Mouse (Mus musculus) NIH3T3 (cell line): ENCODE data around the gene Kif26a.
A peak's percentile ranks its signal among the peaks of the same experiment; 100 is the strongest.

ENCODE experiments used
- DNase-seq: peaks from one replicate; pipeline ENCODE4 v3.0.0-alpha.2; 2012; ENCODE audit warnings: low read depth

The Kif26a gene

GRCm38 (mm10) chr12:112130161-112130860, 15.7 kb upstream of the Kif26a start:
- no peak for DNase-seq

- no peak for DNase-seq
Measured at GRCm38 (mm10) chr12:112130957-112131356, 15.1 kb upstream of the Kif26a start.

GRCm38 (mm10) chr12:112140231-112140630, 5.8 kb upstream of the Kif26a start:
- peak; percentile 60 for DNase-seq

- no peak for DNase-seq
Measured at GRCm38 (mm10) chr12:112140745-112141144, 5.3 kb upstream of the Kif26a start.

- DNase-seq = peak; percentile 81
Measured at GRCm38 (mm10) chr12:112141300-112141699, 4.7 kb upstream of the Kif26a start.

GRCm38 (mm10) chr12:112143116-112143832, 2.7 kb upstream of the Kif26a start:
- DNase-seq = no peak

GRCm38 (mm10) chr12:112143833-112144201, 2.2 kb upstream of the Kif26a start:
- DNase-seq = no peak

GRCm38 (mm10) chr12:112144377-112145115, 1.5 kb upstream of the Kif26a start:
- DNase-seq = no peak

GRCm38 (mm10) chr12:112145211-112145874, 665 bp upstream of the Kif26a start:
- peak; percentile 72 for DNase-seq

- DNase-seq = no peak
Measured at GRCm38 (mm10) chr12:112147365-112147764, 1.4 kb downstream of the Kif26a start.

GRCm38 (mm10) chr12:112150011-112150410, 4.0 kb downstream of the Kif26a start:
- DNase-seq = no peak

- DNase-seq = peak; percentile 21
Measured at GRCm38 (mm10) chr12:112151244-112151979, 5.4 kb downstream of the Kif26a start.

GRCm38 (mm10) chr12:112151980-112152362, 6.0 kb downstream of the Kif26a start:
- no peak for DNase-seq

- DNase-seq = no peak
Measured at GRCm38 (mm10) chr12:112153597-112153996, 7.6 kb downstream of the Kif26a start.

- DNase-seq = no peak
Measured at GRCm38 (mm10) chr12:112154476-112154875, 8.5 kb downstream of the Kif26a start.

- DNase-seq = no peak
Measured at GRCm38 (mm10) chr12:112155218-112156051, 9.4 kb downstream of the Kif26a start.

- DNase-seq = no peak
Measured at GRCm38 (mm10) chr12:112156804-112157203, 10.8 kb downstream of the Kif26a start.

GRCm38 (mm10) chr12:112158246-112158645, 12.2 kb downstream of the Kif26a start:
- DNase-seq = no peak

GRCm38 (mm10) chr12:112158784-112159183, 12.8 kb downstream of the Kif26a start:
- no peak for DNase-seq

GRCm38 (mm10) chr12:112163981-112164839, 18.2 kb downstream of the Kif26a start:
- no peak for DNase-seq
